Mouse (Mus musculus) retina, adult 2 months (tissue): ENCODE measurements around the gene Mtif2.

Experiments
- DNase-seq: peaks from one replicate; pipeline ENCODE4 v3.0.0-alpha.2; 2012; ENCODE audit warnings: low read depth, low spot score

The Mtif2 gene

DNA sequence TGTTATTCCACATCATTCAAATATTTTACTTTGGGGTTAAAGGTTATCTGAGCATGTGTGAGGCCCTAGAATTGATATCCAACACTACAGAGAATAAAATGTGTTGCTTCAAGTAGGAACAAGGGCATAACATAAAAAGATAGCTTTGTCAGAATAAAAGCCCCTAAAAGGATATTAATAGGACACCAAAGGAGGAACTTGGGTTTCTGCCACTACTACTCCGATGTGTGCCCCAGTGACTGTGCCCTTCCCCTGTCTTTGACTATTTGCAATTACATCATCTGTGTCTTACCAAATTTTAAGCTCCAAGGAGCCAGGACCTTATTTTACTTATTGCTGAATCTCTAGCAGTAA, 23.2 kb downstream of the Mtif2 start:
- DNase-seq, result no peak

- no peak for DNase-seq
Measured at GRCm38 (mm10) chr11:29560452-29560851, 34.2 kb downstream of the Mtif2 start.

GRCm38 (mm10) chr11:29560990-29561389, 34.8 kb downstream of the Mtif2 start:
- DNase-seq, result no peak

GRCm38 (mm10) chr11:29563406-29563805, 37.2 kb downstream of the Mtif2 start:
- DNase-seq, result no peak

DNA sequence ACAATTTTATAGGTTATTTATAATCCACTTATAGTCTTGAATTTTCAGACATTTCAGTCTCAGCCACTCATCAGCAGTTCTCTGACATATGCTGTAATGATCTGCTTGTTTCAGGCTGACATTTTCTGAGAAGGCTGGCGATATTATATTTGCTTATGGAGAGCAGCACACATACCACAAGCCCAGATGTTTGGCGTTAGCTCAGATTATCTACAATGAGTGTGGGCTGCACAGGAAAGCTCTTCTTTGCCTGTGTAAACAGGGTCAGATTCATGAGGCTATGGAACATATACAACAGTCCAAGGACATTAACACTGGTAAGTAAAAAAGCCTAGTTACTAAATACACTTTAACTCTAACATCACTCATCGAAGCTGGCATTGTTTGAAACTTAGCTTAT, 45.3 kb downstream of the Mtif2 start:
- DNase-seq, result no peak

DNA sequence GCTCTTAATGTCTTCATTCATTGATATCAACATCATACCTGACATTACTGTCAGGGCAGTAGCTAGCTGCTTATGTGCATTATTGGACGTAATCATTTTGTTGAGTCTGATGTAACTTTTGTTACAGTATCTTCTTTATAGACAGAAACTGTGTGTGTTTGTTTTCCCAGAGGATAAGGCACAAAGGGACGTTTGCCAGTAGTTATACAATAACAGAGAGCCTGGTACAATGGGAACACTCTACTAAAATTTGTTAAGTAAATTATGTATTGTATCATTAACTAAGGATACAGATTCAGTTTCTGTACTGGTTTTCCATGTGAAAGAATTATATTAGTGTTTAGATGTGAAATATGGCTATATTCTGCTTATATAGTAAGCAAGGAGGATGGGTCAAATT, 46.4 kb downstream of the Mtif2 start:
- DNase-seq, result no peak

DNA sequence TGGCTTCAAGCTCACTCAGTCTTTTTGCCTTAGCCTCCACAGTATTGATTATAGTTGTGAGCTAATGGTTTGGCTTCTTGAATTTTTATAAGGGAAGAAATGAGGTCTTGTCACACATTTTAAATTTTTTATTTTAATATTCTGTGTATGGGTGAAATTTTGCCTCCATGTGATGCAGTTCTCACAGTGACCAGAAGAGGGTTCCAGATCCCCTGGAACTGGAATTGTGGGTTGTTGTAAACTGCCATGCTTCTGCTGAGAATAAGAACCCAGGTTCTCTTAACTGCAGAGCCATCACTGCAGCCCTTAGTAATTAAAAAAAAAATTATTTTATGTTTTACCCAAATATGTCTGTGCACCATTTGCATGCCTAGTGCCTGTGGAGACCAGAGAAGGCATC, 53.4 kb downstream of the Mtif2 start:
- peak; percentile 6 for DNase-seq
